Mouse (Mus musculus): Measurements from ENCODE around the gene Cd68. TPM values are rescaled to one million over a fixed set of nuclear protein-coding genes. Genes with fewer than 3 reads are reported as not detected.

Cd68 gene
- polyA plus RNA-seq, 1 experiment: 0.60 TPM

GRCm38 (mm10) chr11:69680136-69680855, 14.3 kb upstream of the Cd68 start:
- Histone ChIP-seq H3K4me3 (replicated peaks) (peak overlapping the region; percentile 91), H3K9me3 (ENCODE audit: control insufficient read depth, low read length) (no peaks in the 10 kb centered on the region), H3K4me1 (ENCODE audit: control insufficient read depth) (peaks cover 46% of the 10 kb centered on the region), H3K36me3 (ENCODE audit: control insufficient read depth) (peaks cover 49% of the 10 kb centered on the region), H3K27me3 (ENCODE audit: control insufficient read depth) (0 out of 2 replicates have a peak, but pooled peaks cover 2% of the 10 kb centered on the region)
- TF ChIP-seq TAL1 (IDR thresholded peaks at IDR 0.05; ENCODE audit: low read length) (no peak), GATA1 (IDR thresholded peaks at IDR 0.05; ENCODE audit: low read length) (no peak)

GRCm38 (mm10) chr11:69679144-69679543, 13.2 kb upstream of the Cd68 start:
- peaks cover 60% of the 10 kb centered on the region for H3K36me3 ChIP-seq (ENCODE audit: control insufficient read depth)
- H3K4me3 ChIP-seq (replicated peaks): no peak overlapping the region
- H3K4me1 ChIP-seq (ENCODE audit: control insufficient read depth): peaks cover 54% of the 10 kb centered on the region
- no peaks in the 10 kb centered on the region for H3K27me3 ChIP-seq (ENCODE audit: control insufficient read depth)
- no peak for TF ChIP-seq GATA1 (IDR thresholded peaks at IDR 0.05; ENCODE audit: low read length)
- no peak for TF ChIP-seq TAL1 (IDR thresholded peaks at IDR 0.05; ENCODE audit: low read length)
- no peaks in the 10 kb centered on the region for H3K9me3 ChIP-seq (ENCODE audit: control insufficient read depth, low read length)

- Histone ChIP-seq H3K27me3 (ENCODE audit: control insufficient read depth) (no peaks in the 10 kb centered on the region), H3K36me3 (ENCODE audit: control insufficient read depth) (peaks cover 85% of the 10 kb centered on the region), H3K4me3 (replicated peaks) (peak within 1 kb of the TSS; percentile 74), H3K9me3 (ENCODE audit: control insufficient read depth, low read length) (no peaks in the 10 kb centered on the region), H3K4me1 (ENCODE audit: control insufficient read depth) (peaks cover 67% of the 10 kb centered on the region)
- TF ChIP-seq TAL1 (IDR thresholded peaks at IDR 0.05; ENCODE audit: low read length) (no peak), GATA1 (IDR thresholded peaks at IDR 0.05; ENCODE audit: low read length) (no peak)
These were observed 6.3 kb upstream of the Cd68 start, which contains the start of gene Eif4a1 for GRCm38 (mm10) chr11:69672211-69672706. Eif4a1 (minus strand) TSS chr11:69672423.

GRCm38 (mm10) chr11:69671726-69672124, 5.8 kb upstream of the Cd68 start:
- Histone ChIP-seq H3K4me1 (ENCODE audit: control insufficient read depth) (peaks cover 67% of the 10 kb centered on the region), H3K27me3 (ENCODE audit: control insufficient read depth) (no peaks in the 10 kb centered on the region), H3K9me3 (ENCODE audit: control insufficient read depth, low read length) (no peaks in the 10 kb centered on the region), H3K36me3 (ENCODE audit: control insufficient read depth) (peaks cover 84% of the 10 kb centered on the region), H3K4me3 (replicated peaks) (peak overlapping the region; percentile 74)
- TF ChIP-seq GATA1 (IDR thresholded peaks at IDR 0.05; ENCODE audit: low read length): no peak
- TF ChIP-seq TAL1 (IDR thresholded peaks at IDR 0.05; ENCODE audit: low read length): no peak

GRCm38 (mm10) chr11:69670786-69671725, 5.1 kb upstream of the Cd68 start:
- Histone ChIP-seq H3K36me3 (ENCODE audit: control insufficient read depth) (peaks cover 84% of the 10 kb centered on the region), H3K4me1 (ENCODE audit: control insufficient read depth) (peaks cover 68% of the 10 kb centered on the region), H3K9me3 (ENCODE audit: control insufficient read depth, low read length) (no peaks in the 10 kb centered on the region)

GRCm38 (mm10) chr11:69666665-69667005, 682 bp upstream of the Cd68 start:
- H3K4me3 ChIP-seq (replicated peaks): no peak overlapping the region
- H3K36me3 ChIP-seq (ENCODE audit: control insufficient read depth): peaks cover 82% of the 10 kb centered on the region
- TF ChIP-seq TAL1 (IDR thresholded peaks at IDR 0.05; ENCODE audit: low read length): no peak
- no peak for TF ChIP-seq GATA1 (IDR thresholded peaks at IDR 0.05; ENCODE audit: low read length)
- no peaks in the 10 kb centered on the region for H3K9me3 ChIP-seq (ENCODE audit: control insufficient read depth, low read length)
- H3K27me3 ChIP-seq (ENCODE audit: control insufficient read depth): no peaks in the 10 kb centered on the region
- H3K4me1 ChIP-seq (ENCODE audit: control insufficient read depth): peaks cover 73% of the 10 kb centered on the region

More at GRCm38 (mm10) chr11:69670786-69671725, 5.1 kb upstream of the Cd68 start:
- Histone ChIP-seq H3K4me3 (replicated peaks) (peak overlapping the region; percentile 74), H3K27me3 (ENCODE audit: control insufficient read depth) (no peaks in the 10 kb centered on the region)
- no peak for TF ChIP-seq TAL1 (IDR thresholded peaks at IDR 0.05; ENCODE audit: low read length)

- peaks cover 75% of the 10 kb centered on the region for H3K4me1 ChIP-seq (ENCODE audit: control insufficient read depth)
- no peak overlapping the region for H3K4me3 ChIP-seq (replicated peaks)
- peaks cover 75% of the 10 kb centered on the region for H3K36me3 ChIP-seq (ENCODE audit: control insufficient read depth)
- TF ChIP-seq TAL1 (IDR thresholded peaks at IDR 0.05; ENCODE audit: low read length) (no peak), GATA1 (IDR thresholded peaks at IDR 0.05; ENCODE audit: low read length) (no peak)
- no peaks in the 10 kb centered on the region for H3K27me3 ChIP-seq (ENCODE audit: control insufficient read depth)
- no peaks in the 10 kb centered on the region for H3K9me3 ChIP-seq (ENCODE audit: control insufficient read depth, low read length)
These were observed 444 bp downstream of the Cd68 start for GRCm38 (mm10) chr11:69665457-69665960.

- no peaks in the 10 kb centered on the region for H3K27me3 ChIP-seq (ENCODE audit: control insufficient read depth)
- no peak for TF ChIP-seq GATA1 (IDR thresholded peaks at IDR 0.05; ENCODE audit: low read length)
- TF ChIP-seq TAL1 (IDR thresholded peaks at IDR 0.05; ENCODE audit: low read length): no peak
- peaks cover 75% of the 10 kb centered on the region for H3K36me3 ChIP-seq (ENCODE audit: control insufficient read depth)
- no peaks in the 10 kb centered on the region for H3K9me3 ChIP-seq (ENCODE audit: control insufficient read depth, low read length)
- no peak overlapping the region for H3K4me3 ChIP-seq (replicated peaks)
- peaks cover 75% of the 10 kb centered on the region for H3K4me1 ChIP-seq (ENCODE audit: control insufficient read depth)
These were observed 1.1 kb downstream of the Cd68 start for GRCm38 (mm10) chr11:69664841-69665240.

- Histone ChIP-seq H3K4me3 (replicated peaks) (peak overlapping the region; percentile 87), H3K27me3 (ENCODE audit: control insufficient read depth) (no peaks in the 10 kb centered on the region), H3K9me3 (ENCODE audit: control insufficient read depth, low read length) (no peaks in the 10 kb centered on the region), H3K36me3 (ENCODE audit: control insufficient read depth) (peaks cover 70% of the 10 kb centered on the region), H3K4me1 (ENCODE audit: control insufficient read depth) (peaks cover 66% of the 10 kb centered on the region)
- TF ChIP-seq TAL1 (IDR thresholded peaks at IDR 0.05; ENCODE audit: low read length) (no peak), GATA1 (IDR thresholded peaks at IDR 0.05; ENCODE audit: low read length) (no peak)
These were observed 2.2 kb downstream of the Cd68 start for GRCm38 (mm10) chr11:69663795-69664194.
